Mouse (Mus musculus) monocyte, adult 2 months (primary cell): ENCODE measurements at regions not wholly inside any gene's neighbourhood (a gene's known extent, or its start where the extent isn't known, plus 50 kb on each side); places are given as distances from the start of the nearest gene placed in this dataset.

Experiments used
- DNase-seq, 2 experiments: peaks; one replicate each; pipeline ENCODE4 v3.0.0; 2022; ENCODE audit warnings: low spot score in 2 of 2, low read depth in 1 of 2

GRCm38 (mm10) chr17:45341573-45341972 lies 92.0 kb downstream of the Cdc5l start:
- DNase-seq, result no peak

GRCm38 (mm10) chr17:45340851-45341250 lies 92.7 kb downstream of the Cdc5l start:
- DNase-seq, result no peak

GRCm38 (mm10) chr17:45339226-45339625 lies 94.3 kb downstream of the Cdc5l start:
- DNase-seq, result no peak

GRCm38 (mm10) chr17:45338086-45338485 lies 95.5 kb downstream of the Cdc5l start:
- DNase-seq, result no peak

GRCm38 (mm10) chr17:45335586-45336151 lies 97.9 kb downstream of the Cdc5l start:
- DNase-seq, result no peak

- DNase-seq, result no peak
Observed at GRCm38 (mm10) chr17:45334732-45335381, 98.7 kb downstream of the Cdc5l start.

- DNase-seq, result no peak
Observed at GRCm38 (mm10) chr17:45332321-45332720, 101.2 kb downstream of the Cdc5l start.

- DNase-seq, result no peak
Observed at GRCm38 (mm10) chr17:45329241-45329640, 104.3 kb downstream of the Cdc5l start.

GRCm38 (mm10) chr17:45326726-45327125 lies 106.8 kb downstream of the Cdc5l start:
- DNase-seq, result no peak

GRCm38 (mm10) chr17:45326173-45326572 lies 107.4 kb downstream of the Cdc5l start:
- no peak for DNase-seq

GRCm38 (mm10) chr17:45322842-45323241 lies 110.7 kb downstream of the Cdc5l start:
- no peak for DNase-seq

- no peak for DNase-seq
Observed at GRCm38 (mm10) chr17:45320074-45320473, 113.5 kb downstream of the Cdc5l start.

GRCm38 (mm10) chr17:45318211-45319076 lies 115.1 kb downstream of the Cdc5l start:
- no peak for DNase-seq

GRCm38 (mm10) chr17:45312510-45313266 lies 120.8 kb downstream of the Cdc5l start:
- no peak for DNase-seq

- DNase-seq, result no peak
Observed at GRCm38 (mm10) chr17:45306506-45306905, 127.0 kb downstream of the Cdc5l start.

GRCm38 (mm10) chr17:45303183-45303582 lies 130.4 kb downstream of the Cdc5l start:
- no peak for DNase-seq

- no peak for DNase-seq
Observed at GRCm38 (mm10) chr17:45298355-45298754, 135.2 kb downstream of the Cdc5l start.

- no peak for DNase-seq
Observed at GRCm38 (mm10) chr17:45297860-45298259, 135.7 kb downstream of the Cdc5l start.

GRCm38 (mm10) chr17:45296363-45296762 lies 137.2 kb downstream of the Cdc5l start:
- no peak for DNase-seq

GRCm38 (mm10) chr17:45294886-45295285 lies 138.7 kb downstream of the Cdc5l start:
- no peak for DNase-seq

GRCm38 (mm10) chr17:45294256-45294865 lies 139.2 kb downstream of the Cdc5l start:
- DNase-seq, result no peak
